Mouse (Mus musculus): ENCODE measurements at regions not wholly inside any gene's neighbourhood (a gene's known extent, or its start where the extent isn't known, plus 50 kb on each side); places are given as distances from the start of the nearest gene placed in this dataset.
A peak's percentile ranks its signal among the peaks of the same experiment; 100 is the strongest.

DNA sequence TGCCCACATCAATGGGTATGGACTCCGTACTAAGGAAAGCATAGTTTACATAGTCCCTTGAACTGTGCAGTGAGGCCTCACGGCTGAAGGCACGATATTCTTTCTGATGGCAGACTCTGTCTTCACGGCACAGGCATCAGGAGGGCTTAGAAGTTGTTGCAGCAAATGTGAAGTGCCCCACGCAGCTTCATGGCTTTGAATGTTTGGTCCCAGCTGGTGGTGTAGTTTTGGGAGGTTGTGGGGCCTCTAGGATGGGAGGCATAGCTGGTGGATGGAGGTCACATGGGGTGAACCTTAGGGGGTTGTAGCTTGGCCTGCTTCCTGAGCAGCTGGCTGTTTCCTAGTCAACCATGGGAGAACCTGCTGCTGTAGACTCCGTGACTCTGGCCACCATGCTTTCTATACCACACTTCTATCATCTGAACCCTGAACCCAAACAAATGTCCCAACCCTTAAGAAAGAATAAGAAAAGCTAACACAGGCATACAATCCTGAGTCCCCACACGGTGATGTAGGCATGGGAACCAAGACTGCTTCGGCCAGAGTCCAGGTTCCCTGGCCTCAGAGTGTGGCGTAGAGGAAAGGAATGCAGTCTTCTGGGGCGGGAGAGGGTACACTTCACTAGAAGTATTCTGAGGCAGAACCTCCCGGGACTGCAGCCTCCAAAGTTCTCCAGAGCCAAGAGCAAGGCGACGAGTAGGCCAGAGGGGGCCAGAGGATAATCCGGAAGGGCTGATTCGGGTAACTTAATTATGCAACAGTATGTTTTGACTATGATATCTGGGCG is 59.2 kb upstream of the Cnih3 start:
- ATAC-seq (replicated peaks; ENCODE audit: low FRiP score, low TSS enrichment, low read depth) (no peak), DNase-seq (ENCODE audit: low spot score) (peak; percentile 36)
- Histone ChIP-seq H3K4me1 (replicated peaks; ENCODE audit: control insufficient read depth, insufficient read depth, low read length) (no peaks in the 10 kb centered on the region), H3K9me3 (ENCODE audit: control insufficient read depth, low read length) (no peaks in the 10 kb centered on the region), H3K9ac (ENCODE audit: low read length) (no peak overlapping the region), H3K36me3 (ENCODE audit: control insufficient read depth, insufficient read depth, low read length) (no peaks in the 10 kb centered on the region), H3K4me2 (ENCODE audit: low read length) (no peak overlapping the region), H3K4me3 (ENCODE audit: low read depth, low read length) (no peak overlapping the region), H3K27ac (ENCODE audit: low read depth) (no peak overlapping the region), H3K27me3 (replicated peaks; ENCODE audit: control insufficient read depth, insufficient read depth, low read length) (no peaks in the 10 kb centered on the region)
- WGBS, result 83% methylated on average over 16 of the region's 16 CpGs

DNA sequence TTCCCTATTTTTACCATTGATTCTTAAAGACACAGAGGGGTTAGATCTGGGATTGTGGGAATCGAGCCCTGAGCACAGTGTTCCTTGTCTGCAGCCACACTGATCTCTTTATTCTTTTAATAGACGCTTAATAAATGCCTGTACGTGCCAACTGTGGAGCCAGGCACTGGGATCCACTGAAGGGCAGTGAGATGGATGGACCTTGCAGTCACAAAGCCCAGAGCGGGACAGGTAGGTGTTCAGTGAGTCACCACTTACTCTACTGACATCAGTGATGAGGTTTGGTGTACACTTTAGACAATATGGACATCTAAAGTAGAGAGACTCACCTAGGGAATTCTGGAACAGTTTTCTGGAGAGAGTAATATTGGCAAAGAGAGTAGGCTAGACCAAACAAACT is 56.8 kb upstream of the Cnih3 start:
- ATAC-seq (replicated peaks; ENCODE audit: low FRiP score, low TSS enrichment, low read depth) (no peak), DNase-seq (ENCODE audit: low spot score) (peak; percentile 6)

DNA sequence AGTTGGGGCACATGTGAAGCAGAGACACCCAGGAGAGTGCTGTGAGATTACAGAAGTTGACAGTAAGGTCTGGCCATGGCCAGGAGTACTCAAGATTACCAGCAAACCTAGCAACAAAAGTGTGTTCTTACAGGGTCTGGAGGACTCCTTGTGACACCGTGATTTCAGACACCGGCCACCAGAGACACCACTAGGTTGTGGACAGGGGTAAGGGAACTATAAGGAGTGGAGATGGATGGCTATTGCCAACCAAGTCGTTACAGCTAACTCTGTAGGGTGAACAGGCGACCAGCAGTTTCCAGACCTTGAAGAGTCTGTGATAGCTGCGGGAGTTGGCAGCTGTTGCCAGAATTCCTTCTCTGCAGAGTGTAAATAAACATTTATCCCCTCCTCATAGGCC is 54.4 kb upstream of the Cnih3 start:
- Histone ChIP-seq H3K27me3 (replicated peaks; ENCODE audit: control insufficient read depth, insufficient read depth, low read length) (no peaks in the 10 kb centered on the region), H3K27ac (ENCODE audit: low read depth) (no peak overlapping the region), H3K36me3 (ENCODE audit: control insufficient read depth, insufficient read depth, low read length) (no peaks in the 10 kb centered on the region), H3K4me1 (replicated peaks; ENCODE audit: control insufficient read depth, insufficient read depth, low read length) (no peaks in the 10 kb centered on the region), H3K9me3 (ENCODE audit: control insufficient read depth, low read length) (no peaks in the 10 kb centered on the region), H3K4me3 (ENCODE audit: low read depth, low read length) (no peak overlapping the region), H3K9ac (ENCODE audit: low read length) (no peak overlapping the region), H3K4me2 (ENCODE audit: low read length) (no peak overlapping the region)
- DNase-seq (ENCODE audit: low spot score) (no peak), ATAC-seq (replicated peaks; ENCODE audit: low FRiP score, low TSS enrichment, low read depth) (no peak)
- WGBS, result 51% methylated on average over 5 of the region's 5 CpGs

More for the DNA sequence above, 56.8 kb upstream of the Cnih3 start:
- Histone ChIP-seq H3K4me1 (replicated peaks; ENCODE audit: control insufficient read depth, insufficient read depth, low read length) (no peaks in the 10 kb centered on the region), H3K36me3 (ENCODE audit: control insufficient read depth, insufficient read depth, low read length) (no peaks in the 10 kb centered on the region), H3K9ac (ENCODE audit: low read length) (no peak overlapping the region), H3K9me3 (ENCODE audit: control insufficient read depth, low read length) (no peaks in the 10 kb centered on the region), H3K4me2 (ENCODE audit: low read length) (no peak overlapping the region), H3K4me3 (ENCODE audit: low read depth, low read length) (no peak overlapping the region), H3K27me3 (replicated peaks; ENCODE audit: control insufficient read depth, insufficient read depth, low read length) (no peaks in the 10 kb centered on the region), H3K27ac (ENCODE audit: low read depth) (no peak overlapping the region)
- WGBS, result 68% methylated on average over 4 of the region's 4 CpGs

DNA sequence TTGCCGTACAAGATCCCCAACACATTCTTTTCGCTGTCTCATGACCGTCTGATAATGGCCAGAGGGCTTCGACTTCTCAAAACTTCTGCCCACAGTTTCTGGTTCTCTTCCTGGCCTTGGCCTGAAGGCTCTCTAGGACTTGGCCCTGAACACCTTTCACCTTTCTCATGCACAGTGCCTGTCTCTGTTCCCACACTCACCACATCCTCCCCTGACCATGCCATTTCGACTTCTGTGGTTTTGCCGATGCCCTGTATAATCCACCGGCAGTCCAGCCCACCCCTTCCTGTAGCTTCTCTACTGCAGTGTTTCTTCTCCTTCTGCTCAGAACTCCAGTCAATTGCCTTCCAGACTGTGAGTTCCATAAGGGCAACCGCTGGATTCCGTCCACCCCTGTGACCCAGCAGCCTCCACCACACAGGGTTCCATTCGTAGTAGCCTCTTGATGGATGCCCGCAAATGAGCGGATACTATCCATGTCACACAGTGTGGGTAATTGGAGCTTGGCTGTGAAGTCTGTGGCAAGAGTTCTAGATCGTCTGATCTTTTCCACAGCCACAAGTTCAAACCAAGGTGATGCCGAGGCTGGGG is 53.3 kb upstream of the Cnih3 start:
- Histone ChIP-seq H3K9me3 (ENCODE audit: control insufficient read depth, low read length) (no peaks in the 10 kb centered on the region), H3K27me3 (replicated peaks; ENCODE audit: control insufficient read depth, insufficient read depth, low read length) (no peaks in the 10 kb centered on the region), H3K4me2 (ENCODE audit: low read length) (no peak overlapping the region), H3K27ac (ENCODE audit: low read depth) (no peak overlapping the region), H3K4me3 (ENCODE audit: low read depth, low read length) (no peak overlapping the region), H3K9ac (ENCODE audit: low read length) (no peak overlapping the region), H3K36me3 (ENCODE audit: control insufficient read depth, insufficient read depth, low read length) (no peaks in the 10 kb centered on the region), H3K4me1 (replicated peaks; ENCODE audit: control insufficient read depth, insufficient read depth, low read length) (no peaks in the 10 kb centered on the region)
- 83% methylated on average over 14 of the region's 14 CpGs for WGBS
- ATAC-seq (replicated peaks; ENCODE audit: low FRiP score, low TSS enrichment, low read depth) (no peak), DNase-seq (ENCODE audit: low spot score) (no peak)

DNA sequence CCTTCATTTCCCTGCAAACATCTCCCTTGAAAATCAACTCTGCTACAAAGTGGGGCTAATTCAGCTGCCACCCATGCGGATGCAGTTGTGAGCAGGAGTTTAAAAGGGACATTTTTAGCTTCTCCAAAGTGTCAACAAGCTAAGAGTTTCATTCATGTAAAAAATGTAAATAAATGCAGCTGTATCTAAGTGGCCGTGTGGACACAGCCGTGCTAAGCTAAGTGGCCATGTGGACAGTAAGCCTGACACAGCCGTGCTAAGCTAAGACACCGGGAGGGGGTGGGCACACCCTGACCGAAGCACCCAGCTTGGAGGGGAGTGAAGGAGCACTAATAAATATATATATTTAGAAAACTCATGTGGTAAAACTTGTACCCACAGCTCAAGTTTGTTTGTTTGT is 52.6 kb upstream of the Cnih3 start:
- no peak overlapping the region for H3K9ac ChIP-seq (ENCODE audit: low read length)
- ATAC-seq (replicated peaks; ENCODE audit: low FRiP score, low TSS enrichment, low read depth) (no peak), DNase-seq (ENCODE audit: low spot score) (no peak)
- H3K4me2 ChIP-seq (ENCODE audit: low read length), result no peak overlapping the region
- H3K27me3 ChIP-seq (replicated peaks; ENCODE audit: control insufficient read depth, insufficient read depth, low read length), result no peaks in the 10 kb centered on the region
- H3K36me3 ChIP-seq (ENCODE audit: control insufficient read depth, insufficient read depth, low read length), result no peaks in the 10 kb centered on the region
- H3K4me1 ChIP-seq (replicated peaks; ENCODE audit: control insufficient read depth, insufficient read depth, low read length), result no peaks in the 10 kb centered on the region
- no peaks in the 10 kb centered on the region for H3K9me3 ChIP-seq (ENCODE audit: control insufficient read depth, low read length)
- 75% methylated on average over 6 of the region's 6 CpGs for WGBS
- H3K4me3 ChIP-seq (ENCODE audit: low read depth, low read length), result no peak overlapping the region
- H3K27ac ChIP-seq (ENCODE audit: low read depth), result no peak overlapping the region

DNA sequence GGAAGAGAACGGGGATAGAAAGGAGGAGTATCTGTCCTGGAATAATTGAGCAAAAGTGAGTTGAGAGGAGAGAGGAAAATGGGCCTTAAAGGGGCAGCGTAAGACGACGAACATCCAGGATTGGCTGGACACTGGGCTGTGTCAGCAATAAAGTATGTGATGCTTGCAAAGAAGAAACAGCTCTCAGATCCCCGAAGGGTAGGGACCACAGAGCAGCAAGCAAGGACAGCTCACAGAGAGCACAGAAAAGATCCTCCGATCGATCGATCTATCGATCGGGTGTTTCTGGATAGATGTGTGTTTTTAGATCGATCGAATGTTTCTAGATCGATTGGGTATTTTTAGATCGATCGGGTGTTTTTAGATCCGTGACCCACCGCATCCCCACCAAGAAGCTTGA is 50.3 kb upstream of the Cnih3 start:
- 94% methylated on average over 17 of the region's 17 CpGs for WGBS
- no peak overlapping the region for H3K4me2 ChIP-seq (ENCODE audit: low read length)
- ATAC-seq (replicated peaks; ENCODE audit: low FRiP score, low TSS enrichment, low read depth), result no peak

More for the DNA sequence above, 50.3 kb upstream of the Cnih3 start:
- DNase-seq (ENCODE audit: low spot score), result no peak
- H3K9ac ChIP-seq (ENCODE audit: low read length), result no peak overlapping the region
- H3K36me3 ChIP-seq (ENCODE audit: control insufficient read depth, insufficient read depth, low read length), result no peaks in the 10 kb centered on the region
- H3K4me1 ChIP-seq (replicated peaks; ENCODE audit: control insufficient read depth, insufficient read depth, low read length), result no peaks in the 10 kb centered on the region
- no peak overlapping the region for H3K4me3 ChIP-seq (ENCODE audit: low read depth, low read length)
- H3K27me3 ChIP-seq (replicated peaks; ENCODE audit: control insufficient read depth, insufficient read depth, low read length), result no peaks in the 10 kb centered on the region
- H3K27ac ChIP-seq (ENCODE audit: low read depth), result no peak overlapping the region
- no peaks in the 10 kb centered on the region for H3K9me3 ChIP-seq (ENCODE audit: control insufficient read depth, low read length)
